Mouse (Mus musculus) myocyte (in vitro differentiated cells): ENCODE results near the gene Ebf4.

Source experiments
- CEBPB ChIP-seq: IDR thresholded peaks from 2 replicates; pipeline ENCODE4 v1.6.1; 2011; ENCODE audit warnings: mild to moderate bottlenecking, moderate library complexity; ENCODE audit not compliant: poor library complexity, insufficient read depth, severe bottlenecking
- E2F4 ChIP-seq: IDR thresholded peaks from one replicate; pipeline ENCODE4 v1.6.1; 2011; ENCODE audit warnings: mild to moderate bottlenecking, control low read depth, moderate library complexity; ENCODE audit not compliant: insufficient read depth
- MAX ChIP-seq: IDR thresholded peaks from one replicate; pipeline ENCODE4 v1.6.1; 2011; ENCODE audit warnings: low read depth, mild to moderate bottlenecking, control low read depth
- POLR2A ChIP-seq: IDR thresholded peaks from one replicate; pipeline ENCODE4 v1.6.1; 2011; ENCODE audit warnings: low read depth, mild to moderate bottlenecking, control low read depth, moderate library complexity; ENCODE audit not compliant: insufficient read length
- POLR2AphosphoS2 ChIP-seq: IDR thresholded peaks from one replicate; pipeline ENCODE4 v1.6.1; 2011; ENCODE audit warnings: low read depth, control low read depth; ENCODE audit not compliant: insufficient read length
- TCF12 ChIP-seq: IDR thresholded peaks from one replicate; pipeline ENCODE4 v1.6.1; 2011; ENCODE audit warnings: mild to moderate bottlenecking, control low read depth; ENCODE audit not compliant: poor library complexity, insufficient read depth, severe bottlenecking
- TCF3 ChIP-seq: IDR thresholded peaks from one replicate; pipeline ENCODE4 v1.6.1; 2011; ENCODE audit warnings: low read depth, control low read depth; ENCODE audit not compliant: insufficient read length
- USF1 ChIP-seq: IDR thresholded peaks from one replicate; pipeline ENCODE4 v1.6.1; 2011; ENCODE audit warnings: low read depth, mild to moderate bottlenecking, control low read depth, moderate library complexity

DNA sequence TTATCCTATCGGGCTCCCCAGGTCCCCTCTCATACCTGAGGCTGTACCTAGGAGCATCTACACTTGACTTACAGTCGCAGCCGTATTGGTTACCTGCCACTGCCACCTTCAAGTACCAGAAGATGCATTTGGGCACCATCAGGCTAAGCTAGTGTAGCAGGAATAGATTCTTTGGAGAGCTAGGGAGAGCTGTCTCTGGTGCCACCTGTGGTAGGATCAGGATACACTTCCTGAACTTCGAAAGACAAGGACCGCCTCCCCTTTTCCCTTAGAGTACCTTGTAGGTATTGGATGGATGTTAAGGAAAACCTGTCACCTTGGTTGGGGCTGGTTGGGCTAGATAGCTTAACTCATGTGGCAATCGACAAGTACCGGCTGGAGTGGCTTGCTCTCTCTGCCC is 26.9 kb upstream of the Ebf4 start:
- no peak for TF ChIP-seq TCF12
- no peak for TF ChIP-seq POLR2A
- TF ChIP-seq CEBPB, result no peak
- TF ChIP-seq POLR2AphosphoS2, result no peak
- TF ChIP-seq MAX, result no peak
- no peak for TF ChIP-seq E2F4
- no peak for TF ChIP-seq TCF3
- TF ChIP-seq USF1, result no peak
